Mouse (Mus musculus) ovary, postnatal 14 days (tissue): ENCODE measurements around the gene Echs1.
"Not testable (repeated sequence)": the region's sequence is repeated elsewhere in the genome, so short reads cannot be mapped to it uniquely, and the experiment has no call there.

Source experiments
- DNase-seq: peaks from one replicate; pipeline ENCODE4 v3.0.0; 2022; ENCODE audit warnings: low spot score

The Echs1 gene

GRCm38 (mm10) chr7:140116329-140117054 is at the start of gene Echs1:
Echs1 (minus strand) TSS chr7:140116476.
- DNase-seq: peak; percentile 73

- no peak for DNase-seq
Observed at GRCm38 (mm10) chr7:140164664-140165063, 48.4 kb upstream of the Echs1 start, which contains the start of gene Olfr522. Olfr522 (minus strand) TSS chr7:140164764.

GRCm38 (mm10) chr7:140160363-140160762 is 44.1 kb upstream of the Echs1 start:
- no peak for DNase-seq

GRCm38 (mm10) chr7:140154218-140154927 is 38.1 kb upstream of the Echs1 start, which contains the start of gene Sprn:
Sprn (minus strand) TSS chr7:140154877.
- no peak for DNase-seq

- DNase-seq: no peak
Observed at GRCm38 (mm10) chr7:140153829-140154217, 37.5 kb upstream of the Echs1 start.

- peak; percentile 18 for DNase-seq
Observed at GRCm38 (mm10) chr7:140153383-140153782, 37.1 kb upstream of the Echs1 start.

- no peak for DNase-seq
Observed at GRCm38 (mm10) chr7:140144550-140144949, 28.3 kb upstream of the Echs1 start.

GRCm38 (mm10) chr7:140141350-140141749 is 25.1 kb upstream of the Echs1 start:
- DNase-seq: peak; percentile 48

- no peak for DNase-seq
Observed at GRCm38 (mm10) chr7:140138021-140138310, 21.7 kb upstream of the Echs1 start.

GRCm38 (mm10) chr7:140137135-140138020 is 21.1 kb upstream of the Echs1 start, which contains the start of gene Mtg1:
Mtg1 (plus strand) TSS chr7:140137564.
- peak; percentile 97 for DNase-seq

GRCm38 (mm10) chr7:140135106-140135770 is 19.0 kb upstream of the Echs1 start:
- DNase-seq: no peak

- not testable (repeated sequence) for DNase-seq
Observed at GRCm38 (mm10) chr7:140134033-140134432, 17.8 kb upstream of the Echs1 start.

GRCm38 (mm10) chr7:140132184-140132583 is 15.9 kb upstream of the Echs1 start:
- DNase-seq: not testable (repeated sequence)

- DNase-seq: no peak
Observed at GRCm38 (mm10) chr7:140127911-140128310, 11.6 kb upstream of the Echs1 start.

- DNase-seq: no peak
Observed at GRCm38 (mm10) chr7:140126934-140127333, 10.7 kb upstream of the Echs1 start.

GRCm38 (mm10) chr7:140126022-140126350 is 9.7 kb upstream of the Echs1 start:
- no peak for DNase-seq

GRCm38 (mm10) chr7:140125278-140126021 is 9.2 kb upstream of the Echs1 start:
- DNase-seq: peak; percentile 87

GRCm38 (mm10) chr7:140124382-140124781 is 8.1 kb upstream of the Echs1 start:
- no peak for DNase-seq

- no peak for DNase-seq
Observed at GRCm38 (mm10) chr7:140122765-140123164, 6.5 kb upstream of the Echs1 start.

GRCm38 (mm10) chr7:140121338-140121910 is 5.1 kb upstream of the Echs1 start:
- DNase-seq: no peak

- DNase-seq: no peak
Observed at GRCm38 (mm10) chr7:140120484-140120883, 4.2 kb upstream of the Echs1 start.
